Mouse (Mus musculus) ovary, postnatal 36 days (tissue): ENCODE data around the gene Ciita.

Experiments
- DNase-seq: peaks from one replicate; pipeline ENCODE4 v3.0.0; 2022; ENCODE audit warnings: low spot score, mixed read lengths

Ciita gene

GRCm38 (mm10) chr16:10520908-10521614 lies 41.2 kb downstream of the Ciita start:
- DNase-seq: peak; percentile 62

GRCm38 (mm10) chr16:10522811-10523210 lies 43.0 kb downstream of the Ciita start:
- DNase-seq: peak; percentile 59

- no peak for DNase-seq
These were observed 43.8 kb downstream of the Ciita start for GRCm38 (mm10) chr16:10523650-10524049.

- no peak for DNase-seq
These were observed 45.2 kb downstream of the Ciita start for GRCm38 (mm10) chr16:10524866-10525609.

GRCm38 (mm10) chr16:10525610-10525980 lies 45.7 kb downstream of the Ciita start:
- no peak for DNase-seq

- DNase-seq: no peak
These were observed 47.3 kb downstream of the Ciita start for GRCm38 (mm10) chr16:10527046-10527644.

GRCm38 (mm10) chr16:10528382-10528781 lies 48.5 kb downstream of the Ciita start:
- no peak for DNase-seq

GRCm38 (mm10) chr16:10530179-10530578 lies 50.3 kb downstream of the Ciita start:
- no peak for DNase-seq

GRCm38 (mm10) chr16:10533781-10534180 lies 53.9 kb downstream of the Ciita start:
- DNase-seq: no peak

- no peak for DNase-seq
These were observed 54.7 kb downstream of the Ciita start for GRCm38 (mm10) chr16:10534567-10534966.

GRCm38 (mm10) chr16:10536323-10536722 lies 56.5 kb downstream of the Ciita start:
- no peak for DNase-seq

- no peak for DNase-seq
These were observed 57.1 kb downstream of the Ciita start for GRCm38 (mm10) chr16:10536961-10537360.

- DNase-seq: no peak
These were observed 61.1 kb downstream of the Ciita start for GRCm38 (mm10) chr16:10540763-10541597.

- DNase-seq: no peak
These were observed 61.7 kb downstream of the Ciita start for GRCm38 (mm10) chr16:10541598-10541930.

GRCm38 (mm10) chr16:10542266-10542665 lies 62.4 kb downstream of the Ciita start:
- no peak for DNase-seq

GRCm38 (mm10) chr16:10542698-10543365 lies 63.0 kb downstream of the Ciita start, which contains the start of gene Dexi:
Gene Dexi (minus strand): TSS chr16:10543054.
- peak; percentile 94 for DNase-seq

GRCm38 (mm10) chr16:10544995-10545622 lies 65.2 kb downstream of the Ciita start, which contains the start of gene Clec16a:
Gene Clec16a (plus strand): TSS chr16:10545339.
- peak; percentile 95 for DNase-seq

- no peak for DNase-seq
These were observed 67.0 kb downstream of the Ciita start for GRCm38 (mm10) chr16:10546865-10547264.

GRCm38 (mm10) chr16:10548938-10549337 lies 69.1 kb downstream of the Ciita start:
- DNase-seq: no peak

- no peak for DNase-seq
These were observed 69.7 kb downstream of the Ciita start for GRCm38 (mm10) chr16:10549600-10549999.

GRCm38 (mm10) chr16:10551592-10551991 lies 71.7 kb downstream of the Ciita start:
- no peak for DNase-seq
